Mouse (Mus musculus) spleen, adult 18-20 months (tissue): ENCODE results near the gene Ifi27l2b.

Experiments used
- DNase-seq, 2 experiments: peaks; one replicate each; pipeline ENCODE4 v3.0.0; 2022; ENCODE audit warnings: mixed read lengths in 2 of 2

Gene Ifi27l2b

DNA sequence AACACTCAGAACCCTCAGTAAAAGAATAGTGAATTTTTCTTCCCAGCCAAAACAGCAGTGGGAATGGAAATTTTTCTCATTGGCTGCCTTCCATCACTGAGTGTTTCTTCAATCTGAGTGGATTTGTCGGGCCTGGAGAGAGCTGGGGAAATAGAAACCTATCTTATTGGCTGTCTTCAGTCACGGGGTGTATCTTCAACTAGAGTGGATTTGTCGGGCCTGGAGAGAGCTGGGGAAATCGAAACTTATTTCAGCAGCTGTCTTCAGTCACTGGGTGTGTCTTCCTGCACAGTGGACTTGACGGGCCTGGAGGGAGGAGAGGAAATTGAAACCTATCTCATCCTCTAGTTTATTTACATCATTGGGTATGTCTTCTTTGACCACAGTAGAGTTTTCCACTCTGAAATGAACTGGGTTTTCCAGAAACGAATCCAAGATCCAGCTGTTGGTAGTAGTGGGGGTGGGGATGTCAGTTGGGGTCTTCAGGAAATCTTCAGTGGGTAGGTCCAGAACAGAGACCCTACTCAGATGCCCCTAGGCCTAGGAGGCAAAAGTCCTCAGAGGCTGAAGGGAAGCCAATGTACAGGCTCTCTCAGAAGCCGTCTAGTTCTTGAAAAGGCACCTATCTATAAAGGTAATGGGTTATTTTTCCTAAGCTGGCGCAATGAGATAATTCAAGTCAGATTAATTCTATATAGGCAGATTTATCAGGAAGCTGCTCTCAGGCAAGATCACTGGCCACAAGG is 22.9 kb downstream of the Ifi27l2b start, which contains the start of gene Ifi27:
Ifi27 (plus strand) TSS at position 226 of the 746 bp plus-strand sequence.
- DNase-seq, result peak; percentile 33 to 35

DNA sequence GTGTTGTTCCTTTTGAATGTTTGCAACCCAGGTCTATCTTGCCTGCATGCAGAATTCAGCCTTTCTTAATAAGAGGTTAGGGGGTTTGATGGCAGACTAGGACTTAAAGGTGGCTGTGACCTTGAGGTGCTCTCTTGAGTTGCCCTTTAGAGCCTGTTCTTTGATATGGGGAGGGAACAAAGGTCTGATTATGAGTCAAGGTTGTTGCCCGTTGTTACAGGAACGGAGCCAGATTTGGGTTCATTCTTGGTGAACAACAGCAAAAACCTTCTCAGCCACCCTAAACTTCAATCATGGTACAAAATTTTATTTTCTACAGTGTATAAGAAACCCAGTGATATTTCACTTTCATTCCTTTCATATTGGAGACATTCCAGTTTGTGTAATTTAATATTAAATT is 23.6 kb downstream of the Ifi27l2b start:
- no peak for DNase-seq

DNA sequence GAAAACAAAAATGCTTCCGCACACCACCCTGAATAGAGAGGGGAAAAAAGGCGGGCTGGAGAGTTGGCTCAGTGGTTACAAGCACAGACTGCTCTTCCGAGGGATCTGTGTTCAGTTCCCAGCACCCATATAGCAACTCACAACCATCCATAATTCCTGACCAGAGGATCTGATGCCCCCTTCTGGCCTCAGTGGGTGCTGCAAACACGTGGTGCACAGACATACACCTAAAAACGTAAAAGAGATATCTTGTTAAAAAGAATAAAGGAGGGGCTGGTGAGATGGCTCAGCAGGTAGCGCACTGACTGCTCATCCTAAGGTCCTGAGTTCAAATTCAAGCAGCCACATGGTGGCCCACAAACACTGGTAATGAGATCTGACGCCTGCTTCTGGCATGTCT is 30.3 kb downstream of the Ifi27l2b start:
- DNase-seq, result no peak

DNA sequence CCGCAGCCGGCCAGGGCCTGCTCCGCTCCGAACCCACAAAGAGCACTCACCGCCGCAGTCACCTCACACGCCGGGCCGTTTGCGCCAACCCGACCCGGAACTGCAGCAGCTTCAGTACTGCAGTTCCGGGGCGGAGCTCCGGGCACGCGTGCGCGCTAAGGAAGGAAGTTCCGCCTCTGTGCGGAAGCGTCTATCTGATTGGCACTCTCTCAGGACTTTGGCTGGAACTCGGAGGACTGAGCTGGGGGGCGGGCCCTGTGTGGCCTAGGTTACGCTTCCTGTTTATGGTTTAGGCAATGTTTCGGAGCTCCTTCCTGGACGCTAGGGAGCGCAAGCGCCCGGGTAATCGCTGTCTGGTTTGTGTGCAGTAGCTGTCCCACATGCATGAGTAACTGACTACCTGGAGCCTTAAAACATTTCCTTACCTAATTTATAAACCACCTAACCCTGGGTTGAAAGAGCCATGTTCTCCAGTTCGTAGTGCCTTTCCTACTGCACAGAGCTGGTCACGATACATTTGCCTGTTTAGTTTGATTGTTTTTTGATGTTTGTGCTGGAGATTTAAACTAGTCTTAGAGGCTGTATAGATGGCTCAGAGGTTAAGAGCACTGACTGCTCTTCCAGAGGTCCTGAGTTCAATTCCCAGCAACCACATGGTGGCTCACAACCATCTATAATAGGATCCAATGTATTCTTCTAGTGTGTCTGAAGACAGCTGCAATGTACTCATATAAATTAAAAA is 31.1 kb downstream of the Ifi27l2b start, which contains the start of gene Ddx24:
Ddx24 (minus strand) TSS at position 102 of the 742 bp plus-strand sequence.
- peak; percentile 94 to 96 for DNase-seq

DNA sequence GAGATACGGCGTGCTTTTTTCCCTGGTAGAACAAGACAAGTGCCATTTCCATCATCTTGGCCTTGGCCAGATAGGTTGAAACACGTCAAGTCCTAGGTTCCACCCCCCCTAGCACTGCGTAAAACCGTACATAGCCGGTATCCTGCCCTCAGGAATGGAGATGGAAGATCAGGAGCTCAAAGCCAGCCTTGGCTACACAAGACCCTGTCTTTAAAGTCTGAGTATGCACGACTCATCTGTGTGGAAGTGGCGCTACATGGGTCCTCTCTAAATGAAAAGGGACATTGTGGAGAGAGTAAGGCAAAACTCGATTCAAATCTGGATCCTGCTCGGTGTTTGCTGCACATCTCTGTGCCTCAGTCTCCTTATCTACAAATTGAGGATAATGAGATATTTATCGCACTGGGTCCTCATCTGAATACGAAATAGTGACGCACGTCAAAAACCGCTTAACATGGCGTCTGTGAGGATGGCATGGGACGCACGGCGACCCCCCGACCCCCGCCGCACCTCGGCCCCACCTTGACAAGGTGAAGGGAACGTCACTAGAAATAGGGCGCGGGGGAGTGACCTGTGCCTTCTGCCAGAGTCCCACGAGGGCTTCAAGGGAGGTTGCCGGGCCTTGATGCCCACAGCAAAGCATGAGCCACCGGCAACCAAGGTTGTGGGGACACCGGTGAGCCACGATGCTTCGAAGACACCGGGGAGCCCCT is 31.9 kb downstream of the Ifi27l2b start:
- DNase-seq, result no peak

DNA sequence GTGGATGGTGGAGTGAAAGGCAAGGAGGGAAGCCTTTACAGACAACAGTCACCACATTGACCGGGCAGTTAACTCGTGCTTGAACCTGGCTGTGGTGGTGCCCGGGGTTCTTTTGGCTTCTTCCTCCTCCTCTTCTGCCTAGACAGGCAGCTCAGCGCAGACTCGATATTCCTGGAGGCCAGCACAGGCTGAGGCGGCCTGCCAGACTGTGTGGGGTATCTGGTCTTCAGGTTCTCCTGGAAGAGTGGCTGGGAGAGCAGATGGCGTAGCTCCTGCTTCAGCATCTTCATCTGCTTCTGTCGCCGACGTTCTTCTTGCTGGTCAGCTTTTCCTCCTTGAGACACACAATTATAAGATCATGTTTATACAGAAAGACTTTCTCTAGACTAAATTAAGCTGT is 48.9 kb downstream of the Ifi27l2b start:
- DNase-seq, result no peak

DNA sequence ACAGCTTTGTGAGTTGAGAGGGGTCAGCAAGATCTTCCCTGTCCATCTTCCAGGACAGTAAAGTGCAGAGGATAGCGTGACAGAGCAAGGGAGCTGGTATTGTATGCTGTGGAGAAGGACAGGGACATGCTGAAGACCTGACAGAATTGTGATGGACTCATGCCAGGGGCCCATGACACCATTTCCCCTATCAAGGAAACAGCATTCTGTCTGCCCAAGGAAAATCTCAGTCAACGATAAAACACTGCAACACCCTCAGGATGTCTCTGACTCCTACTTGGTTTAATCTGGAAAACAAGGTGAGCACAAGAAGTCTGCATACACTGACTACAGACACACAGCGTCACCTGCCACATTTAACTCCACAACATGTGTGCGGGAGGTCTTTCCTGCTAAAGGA is 49.3 kb downstream of the Ifi27l2b start, which contains the start of gene 9330161L09Rik:
9330161L09Rik (minus strand) TSS at position 101 of the 400 bp plus-strand sequence.
- no peak for DNase-seq

DNA sequence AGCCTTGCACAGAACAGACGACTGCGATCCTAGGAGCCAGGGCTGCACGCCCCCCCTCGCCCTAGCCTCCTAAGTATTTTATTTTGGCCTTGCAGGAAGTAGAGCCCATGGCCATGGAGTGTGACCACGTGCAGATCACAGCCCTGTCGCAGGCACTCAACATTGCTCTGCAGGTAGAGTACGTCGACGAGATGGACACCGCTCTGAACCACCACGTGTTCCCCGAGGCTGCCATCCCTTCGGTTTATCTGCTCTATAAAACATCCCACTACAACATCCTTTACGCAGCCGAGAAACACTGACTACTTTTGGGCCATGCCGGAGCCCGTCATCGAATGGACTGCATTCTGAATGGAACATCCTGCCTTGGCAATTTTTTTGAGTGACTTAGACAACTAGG is 52.9 kb downstream of the Ifi27l2b start:
- DNase-seq, result no peak
